In genomic region chr19:5433951-5434350, GRCm38 (mm10) we compare ENCODE assay signal across 9 mouse cellular contexts. TPM values are rescaled to one million over a fixed set of nuclear protein-coding genes. Genes with fewer than 3 reads are reported as not detected.
DNase-seq lines count a peak whose midpoint lies in the region; ATAC-seq and TF ChIP-seq lines count a peak whose summit lies in the region.
"Had no signal": no experiment of that assay in that cellular context is flagged by ENCODE, and none has a peak within 500 bp of the region (broad histone marks: within the 10 kb centered on the region; RNA-seq: fewer than 3 reads in every experiment).

No protein-coding gene starts in this region.

- no peaks in the 10 kb centered on the region for H3K36me3 ChIP-seq in lung, embryonic 14.5 days (ENCODE audit: insufficient read depth)
- H3K36me3 ChIP-seq in intestine, embryonic 15.5 days, result no peaks in the 10 kb centered on the region
- peaks cover 5% of the 10 kb centered on the region; the same call in 1 of the 2 replicates for H3K36me3 ChIP-seq in neural tube, embryonic 13.5 days

- H3K4me1 ChIP-seq in lung, embryonic 14.5 days (ENCODE audit: insufficient read depth), result peaks cover 9% of the 10 kb centered on the region
- H3K4me1 ChIP-seq in intestine, embryonic 15.5 days (replicated peaks), result peaks cover 13% of the 10 kb centered on the region
- H3K4me1 ChIP-seq in neural tube, embryonic 13.5 days (replicated peaks), result peaks cover 17% of the 10 kb centered on the region

- H3K27me3 ChIP-seq in lung, embryonic 14.5 days (ENCODE audit: insufficient read depth, low read length), result 0 out of 2 replicates have a peak, but pooled peaks cover 4% of the 10 kb centered on the region
- no peaks in the 10 kb centered on the region for H3K27me3 ChIP-seq in intestine, embryonic 15.5 days (replicated peaks)
- H3K27me3 ChIP-seq in neural tube, embryonic 13.5 days, result peaks cover 8% of the 10 kb centered on the region; the same call in 1 of the 2 replicates

- no peak for ATAC-seq in CD4-positive, CD25-positive, alpha-beta regulatory T cell, adult 4 months
- no peak for ATAC-seq in lung, embryonic 14.5 days (ENCODE audit: insufficient read depth)
- no peak for ATAC-seq in intestine, embryonic 15.5 days
- no peak for ATAC-seq in neural tube, embryonic 13.5 days (ENCODE audit: low read depth)
- ATAC-seq in megakaryocyte-erythroid progenitor cell, adult 5-6 weeks (replicated peaks; ENCODE audit: low FRiP score, low TSS enrichment, poor library complexity, severe bottlenecking), result no peak

- H3K9me3 ChIP-seq in lung, embryonic 14.5 days (ENCODE audit: low read depth, low read length), result no peaks in the 10 kb centered on the region
- H3K9me3 ChIP-seq in intestine, embryonic 15.5 days, result no peaks in the 10 kb centered on the region
- no peaks in the 10 kb centered on the region for H3K9me3 ChIP-seq in neural tube, embryonic 13.5 days

- no peak for TF ChIP-seq CTCF in lung, embryonic 14.5 days (IDR thresholded peaks at IDR 0.05; ENCODE audit: low read depth)

- H3K4me2 ChIP-seq in lung, embryonic 14.5 days, result peak overlapping the region; percentile 76
- peak overlapping the region; percentile 88 for H3K4me2 ChIP-seq in intestine, embryonic 15.5 days (replicated peaks)
- H3K4me2 ChIP-seq in neural tube, embryonic 13.5 days, result peak overlapping the region; percentile 57

- H3K27ac ChIP-seq in lung, embryonic 14.5 days (ENCODE audit: low read depth), result peak overlapping the region; percentile 88; the same call in 1 of the 2 replicates
- H3K27ac ChIP-seq in intestine, embryonic 15.5 days, result peak overlapping the region; percentile 74
- H3K27ac ChIP-seq in neural tube, embryonic 13.5 days (replicated peaks), result peak overlapping the region; percentile 53; the same call in 1 of the 2 replicates

- 56% methylated on average over 7 of the region's 7 CpGs for WGBS in lung, embryonic 14.5 days
- 64% methylated on average over 7 of the region's 7 CpGs for WGBS in intestine, embryonic 15.5 days
- 65% methylated on average over 7 of the region's 7 CpGs for WGBS in neural tube, embryonic 13.5 days

- peak; percentile 14 for DNase-seq in CD4-positive, CD25-positive, alpha-beta regulatory T cell, adult 2 months (ENCODE audit: low read depth, low spot score)
- DNase-seq in lung, embryonic 14.5 days, result no peak
- no peak for DNase-seq in lung, postnatal 4 days
- DNase-seq in ovary, adult 18-20 months (ENCODE audit: low spot score), result no peak

- H3K4me3 ChIP-seq in lung, embryonic 14.5 days (ENCODE audit: low read depth, low read length), result no peak overlapping the region
- H3K4me3 ChIP-seq in intestine, embryonic 15.5 days (replicated peaks), result peak overlapping the region; percentile 35; the same call in 1 of the 2 replicates
- H3K4me3 ChIP-seq in neural tube, embryonic 13.5 days, result no peak overlapping the region

- peak overlapping the region; percentile 53; the same call in 1 of the 2 replicates for H3K9ac ChIP-seq in lung, embryonic 14.5 days
- H3K9ac ChIP-seq in intestine, embryonic 15.5 days, result peak overlapping the region; percentile 45; the same call in 1 of the 2 replicates
- 0 out of 2 replicates have a peak overlapping the region, but pooled peaks have one; percentile 60 for H3K9ac ChIP-seq in neural tube, embryonic 13.5 days

RNA-seq across cellular contexts. Expression of gene AI837181, which starts 9.0 kb away (rescaled TPM):
- 10 to 100 TPM; 20.8 to 28.7 TPM for polyA plus RNA-seq in CD4-positive, CD25-positive, alpha-beta regulatory T cell, adult 4 months (2017; shearing (Covaris generic))
- polyA plus RNA-seq in lung, embryonic 14.5 days (2014; fragmentation: Nextera tagmentation; extraction: Ambion mirVana), result 40.8 and 42.7 TPM in 2 replicates
- polyA plus RNA-seq in intestine, embryonic 15.5 days (2015; fragmentation: Nextera tagmentation; extraction: Ambion mirVana), result 42.6 and 45.8 TPM in 2 replicates
- 69.5 and 75.5 TPM in 2 replicates for polyA plus RNA-seq in neural tube, embryonic 13.5 days (2015; fragmentation: Nextera tagmentation; extraction: Ambion mirVana)
- total RNA-seq in megakaryocyte-erythroid progenitor cell, adult 5-6 weeks (2014; fragmentation: Nextera tagmentation), result 33.1 and 34.7 TPM in 2 replicates
- total RNA-seq in megakaryocyte-erythroid progenitor cell, adult 5-6 weeks (2017), result 5.7 and 11.1 TPM in 2 replicates

RNA-seq across cellular contexts. Expression of gene Drap1, which starts 9.2 kb away (rescaled TPM):
- 10 to 100 TPM; 56.0 to 57.2 TPM for polyA plus RNA-seq in CD4-positive, CD25-positive, alpha-beta regulatory T cell, adult 4 months (2017; shearing (Covaris generic))
- 204 and 217 TPM in 2 replicates for polyA plus RNA-seq in lung, embryonic 14.5 days (2014; fragmentation: Nextera tagmentation; extraction: Ambion mirVana)
- polyA plus RNA-seq in intestine, embryonic 15.5 days (2015; fragmentation: Nextera tagmentation; extraction: Ambion mirVana), result 198 and 200 TPM in 2 replicates
- polyA plus RNA-seq in neural tube, embryonic 13.5 days (2015; fragmentation: Nextera tagmentation; extraction: Ambion mirVana), result 318 and 326 TPM in 2 replicates
- 167 and 178 TPM in 2 replicates for total RNA-seq in megakaryocyte-erythroid progenitor cell, adult 5-6 weeks (2014; fragmentation: Nextera tagmentation)
- 102 and 143 TPM in 2 replicates for total RNA-seq in megakaryocyte-erythroid progenitor cell, adult 5-6 weeks (2017)

RNA-seq across cellular contexts. Expression of gene Fosl1, which starts 13.4 kb away (rescaled TPM):
- polyA plus RNA-seq in CD4-positive, CD25-positive, alpha-beta regulatory T cell, adult 4 months (2017; shearing (Covaris generic)), result not detected
- polyA plus RNA-seq in lung, embryonic 14.5 days (2014; fragmentation: Nextera tagmentation; extraction: Ambion mirVana), result not detected in 2 replicates
- not detected in 2 replicates for polyA plus RNA-seq in intestine, embryonic 15.5 days (2015; fragmentation: Nextera tagmentation; extraction: Ambion mirVana)
- polyA plus RNA-seq in neural tube, embryonic 13.5 days (2015; fragmentation: Nextera tagmentation; extraction: Ambion mirVana), result 0.59 TPM in 1 of 2 replicates, not detected in the other
- 0.66 and 1.1 TPM in 2 replicates for total RNA-seq in megakaryocyte-erythroid progenitor cell, adult 5-6 weeks (2014; fragmentation: Nextera tagmentation)
- total RNA-seq in megakaryocyte-erythroid progenitor cell, adult 5-6 weeks (2017), result 0.30 and 1.9 TPM in 2 replicates
- total RNA-seq: layer of hippocampus, postnatal 10 days had no signal

RNA-seq across cellular contexts. Expression of gene Ccdc85b, which starts 23.7 kb away (rescaled TPM):
- under 1 TPM; 0.48 to 0.83 TPM for polyA plus RNA-seq in CD4-positive, CD25-positive, alpha-beta regulatory T cell, adult 4 months (2017; shearing (Covaris generic))
- 9.0 and 10.0 TPM in 2 replicates for polyA plus RNA-seq in lung, embryonic 14.5 days (2014; fragmentation: Nextera tagmentation; extraction: Ambion mirVana)
- polyA plus RNA-seq in intestine, embryonic 15.5 days (2015; fragmentation: Nextera tagmentation; extraction: Ambion mirVana), result 8.2 and 8.7 TPM in 2 replicates
- 10.7 and 11.1 TPM in 2 replicates for polyA plus RNA-seq in neural tube, embryonic 13.5 days (2015; fragmentation: Nextera tagmentation; extraction: Ambion mirVana)
- 2.6 and 2.9 TPM in 2 replicates for total RNA-seq in megakaryocyte-erythroid progenitor cell, adult 5-6 weeks (2014; fragmentation: Nextera tagmentation)
- 2.1 and 2.5 TPM in 2 replicates for total RNA-seq in megakaryocyte-erythroid progenitor cell, adult 5-6 weeks (2017)

RNA-seq across cellular contexts. Expression of gene Fibp, which starts 26.5 kb away (rescaled TPM):
- polyA plus RNA-seq in CD4-positive, CD25-positive, alpha-beta regulatory T cell, adult 4 months (2017; shearing (Covaris generic)), result 100 to 1,000 TPM in 1 of 2 experiments, 10 to 100 TPM in 1; 86.2 to 159 TPM
- polyA plus RNA-seq in lung, embryonic 14.5 days (2014; fragmentation: Nextera tagmentation; extraction: Ambion mirVana), result 101 and 104 TPM in 2 replicates
- 95.1 and 99.4 TPM in 2 replicates for polyA plus RNA-seq in intestine, embryonic 15.5 days (2015; fragmentation: Nextera tagmentation; extraction: Ambion mirVana)
- 163 and 164 TPM in 2 replicates for polyA plus RNA-seq in neural tube, embryonic 13.5 days (2015; fragmentation: Nextera tagmentation; extraction: Ambion mirVana)
- total RNA-seq in megakaryocyte-erythroid progenitor cell, adult 5-6 weeks (2014; fragmentation: Nextera tagmentation), result 54.4 and 96.5 TPM in 2 replicates
- total RNA-seq in megakaryocyte-erythroid progenitor cell, adult 5-6 weeks (2017), result 40.7 and 51.8 TPM in 2 replicates
